Mouse (Mus musculus): ENCODE measurements around the gene Pisd.

DNA sequence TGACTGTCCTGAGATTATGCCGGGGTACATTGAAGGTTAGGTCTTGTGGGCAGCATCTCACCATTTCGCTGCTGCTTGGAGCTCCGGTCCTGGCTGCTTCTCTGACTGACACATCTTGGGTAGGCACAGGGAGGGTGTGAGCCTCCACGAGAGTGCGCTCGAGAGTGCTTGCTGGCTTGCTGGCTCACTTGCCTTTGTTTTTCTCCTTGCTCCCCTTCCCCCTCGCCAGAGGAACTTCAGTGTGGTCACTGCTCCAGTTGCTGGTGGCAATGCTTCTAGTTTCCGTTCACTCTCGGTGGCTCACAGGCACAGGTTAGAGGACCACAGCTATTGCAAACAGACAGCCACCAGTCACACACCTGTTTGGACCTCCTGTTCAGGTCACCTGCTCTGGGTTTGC, 43.3 kb downstream of the Pisd start:
- TF ChIP-seq CTCF (IDR thresholded peaks at IDR 0.05; ENCODE audit: control insufficient read depth, insufficient read depth, insufficient replicate concordance, low read depth, low read length) (no peak), POLR2A (IDR thresholded peaks at IDR 0.05; ENCODE audit: control insufficient read depth, low read depth, low read length) (no peak)
